Mouse (Mus musculus): ENCODE data around the gene Vps37b. TPM values are rescaled to one million over a fixed set of nuclear protein-coding genes. Genes with fewer than 3 reads are reported as not detected.

Vps37b gene
- total and polyA plus RNA-seq, 3 experiments = 65.8 to 208 (median 146) TPM

DNA sequence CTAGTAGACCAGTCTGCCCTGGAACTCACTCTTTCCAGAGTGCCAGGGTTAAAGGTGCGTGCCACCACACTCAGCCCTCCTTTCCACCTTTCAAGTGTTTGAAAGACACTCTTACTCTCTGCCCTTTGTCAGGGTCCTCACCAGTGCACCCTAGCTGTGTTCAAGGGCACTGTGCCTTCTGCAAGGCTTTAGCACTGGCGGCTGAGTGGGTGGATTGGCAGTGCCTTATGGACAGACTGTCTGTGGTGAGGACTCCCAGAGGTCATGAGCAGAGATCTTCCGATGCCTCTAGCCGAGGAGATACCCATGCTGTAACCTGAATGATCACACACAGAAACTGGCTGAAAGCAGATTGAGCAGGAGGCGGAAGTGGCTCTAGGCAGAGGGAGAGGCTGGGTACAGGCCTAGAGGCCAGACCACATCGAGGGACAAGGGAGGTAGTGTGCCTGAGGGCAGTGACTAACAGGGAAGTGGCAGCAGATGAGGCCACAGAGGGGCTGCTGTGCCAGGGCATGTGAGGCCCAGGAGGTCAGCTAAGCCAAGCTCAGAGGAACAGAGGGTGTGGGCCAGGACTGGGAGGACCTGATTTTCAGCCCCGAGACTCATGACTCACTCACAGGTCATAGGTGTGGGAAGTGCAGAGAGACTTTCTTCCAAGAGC lies 14.8 kb upstream of the Vps37b start:
- DNase-seq = peak; percentile 77

DNA sequence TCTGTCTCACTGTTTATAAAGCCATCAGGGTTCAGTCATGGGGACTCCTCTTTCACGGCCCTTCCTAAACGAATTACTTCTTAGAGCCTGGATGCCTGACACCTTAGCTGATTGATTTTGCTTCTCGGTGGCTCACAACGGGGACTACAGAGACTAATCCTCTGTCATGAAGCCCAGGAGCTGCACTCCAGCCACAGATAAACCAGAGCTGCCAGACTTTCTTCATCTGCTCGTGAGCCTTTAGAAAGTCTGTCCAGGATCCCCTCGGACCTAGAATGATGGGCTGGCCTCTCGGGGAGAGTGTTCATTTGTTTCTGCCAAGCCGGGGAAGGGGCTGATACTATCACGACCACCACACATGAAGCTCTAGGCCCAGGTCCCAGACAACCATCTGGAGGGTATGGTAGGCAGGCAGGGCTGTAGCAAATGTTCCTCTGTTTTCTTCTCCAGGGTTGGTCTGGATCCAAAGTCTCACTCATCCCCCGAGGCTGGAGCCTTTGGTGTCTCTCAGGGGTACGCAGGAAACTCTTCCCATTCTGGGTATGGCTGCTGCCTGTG lies 13.5 kb upstream of the Vps37b start:
- no peak for DNase-seq

DNA sequence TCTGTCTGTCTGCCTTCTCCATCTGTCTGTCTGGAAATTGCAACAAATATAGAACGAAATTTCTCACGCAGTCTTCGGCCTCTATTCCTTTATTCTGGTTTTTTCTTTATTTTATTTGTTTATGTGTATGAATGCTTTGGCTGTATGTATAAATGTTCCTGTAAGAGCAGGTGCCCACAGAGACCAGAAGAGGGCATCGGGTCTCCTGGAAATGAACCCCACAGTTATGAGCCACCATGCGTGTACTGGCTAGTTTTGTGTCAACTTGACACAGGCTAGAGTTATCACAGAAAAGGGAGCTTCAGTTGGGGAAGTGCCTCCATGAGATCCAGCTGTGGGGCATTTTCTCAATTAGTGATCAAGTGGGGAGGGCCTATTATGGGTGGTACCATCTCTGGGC lies 11.9 kb upstream of the Vps37b start:
- no peak for DNase-seq

DNA sequence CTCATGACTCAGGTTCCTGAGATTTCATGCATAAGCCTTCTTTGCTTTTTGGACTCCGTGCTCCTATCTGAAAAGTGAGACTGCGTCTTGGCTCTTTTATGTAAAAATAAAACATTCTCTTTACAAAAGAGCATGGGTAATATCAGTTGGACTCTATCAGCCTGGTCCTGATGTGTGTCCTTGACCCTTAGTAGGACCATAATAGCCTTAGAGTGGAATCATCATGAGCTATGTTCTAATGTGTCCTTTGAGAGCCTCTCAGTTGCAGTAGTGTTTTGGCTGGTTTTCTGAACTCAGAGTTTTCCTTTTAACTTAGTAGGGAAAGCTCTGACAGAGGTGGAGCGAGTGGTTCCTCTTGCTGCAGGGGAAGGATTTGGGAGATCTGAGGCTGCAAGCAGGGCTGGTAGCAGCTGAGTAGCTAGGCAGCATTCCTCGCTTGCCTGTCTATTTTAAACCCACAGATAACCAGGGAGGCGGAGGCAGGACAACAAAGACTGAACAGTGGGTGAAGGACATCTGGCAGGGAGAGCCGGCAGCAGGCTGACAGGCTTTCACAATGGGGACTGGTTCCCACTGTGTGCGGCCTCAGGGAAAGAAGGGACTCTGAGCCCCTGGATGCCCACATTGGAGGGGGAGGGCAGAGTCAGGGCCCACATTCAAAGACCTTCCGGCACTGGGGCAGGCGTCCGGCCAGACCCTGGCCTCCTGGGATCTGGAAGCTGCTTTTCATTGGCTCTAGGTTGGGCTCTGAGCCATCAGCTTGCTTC lies 11.3 kb upstream of the Vps37b start:
- DNase-seq = peak; percentile 85

DNA sequence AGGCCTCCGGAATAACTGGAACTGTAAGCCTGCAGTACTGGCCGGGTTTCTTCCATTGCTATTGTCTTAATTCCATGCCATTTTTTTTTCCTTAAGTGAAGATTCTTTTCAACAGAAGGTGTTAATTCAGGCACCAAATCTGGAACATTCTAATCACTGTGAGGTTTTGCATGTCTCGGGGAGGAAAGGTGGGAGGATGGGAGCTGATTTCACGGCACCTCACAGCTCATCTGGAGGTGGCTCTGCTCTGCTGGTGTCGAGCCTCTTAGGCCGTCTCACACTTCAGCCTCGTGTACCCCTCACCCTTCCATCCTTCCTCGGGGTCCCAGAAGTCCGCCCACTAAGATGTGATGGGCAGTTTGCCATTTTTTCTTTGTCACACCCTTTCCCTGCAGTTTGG lies 9.0 kb upstream of the Vps37b start:
- DNase-seq = no peak

DNA sequence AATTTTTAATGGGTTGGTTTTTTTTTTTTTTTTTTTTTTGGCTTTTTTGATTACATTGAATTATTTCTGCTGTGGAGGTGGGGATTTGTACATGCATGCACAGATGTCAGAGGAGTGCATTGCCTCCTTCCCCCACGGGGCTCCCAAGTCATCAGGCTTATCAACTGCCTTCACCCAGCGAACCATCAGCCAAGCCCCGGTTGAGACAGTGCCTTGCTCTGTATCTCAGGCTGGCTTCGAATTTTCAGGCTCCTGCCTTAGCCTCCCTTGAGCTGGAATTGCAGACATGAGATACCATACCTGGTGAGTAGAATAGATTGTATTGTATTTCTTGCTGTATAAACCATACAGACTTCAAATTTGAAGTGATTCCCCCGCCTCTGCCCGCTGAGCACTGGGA lies 7.5 kb upstream of the Vps37b start:
- DNase-seq = no peak

DNA sequence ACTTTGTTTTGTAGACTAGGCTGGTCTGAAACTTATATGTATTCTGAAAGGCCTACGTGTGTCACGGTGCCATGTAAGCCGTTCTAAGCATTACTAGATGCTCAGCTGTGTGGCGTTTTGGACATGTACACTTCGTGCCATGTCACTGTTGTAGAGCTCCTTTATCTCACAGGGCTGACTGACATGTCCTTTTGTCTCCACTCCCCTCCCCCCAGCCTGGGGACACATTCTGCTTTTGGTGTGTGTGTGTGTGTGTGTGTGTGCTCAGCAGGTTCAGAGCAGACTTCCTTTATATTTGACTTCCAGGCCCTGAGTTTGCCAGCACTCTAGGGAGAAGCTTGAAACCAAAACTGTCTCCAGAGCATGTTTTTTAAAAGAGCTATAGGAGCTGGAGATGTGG lies 4.8 kb upstream of the Vps37b start:
- DNase-seq = no peak

DNA sequence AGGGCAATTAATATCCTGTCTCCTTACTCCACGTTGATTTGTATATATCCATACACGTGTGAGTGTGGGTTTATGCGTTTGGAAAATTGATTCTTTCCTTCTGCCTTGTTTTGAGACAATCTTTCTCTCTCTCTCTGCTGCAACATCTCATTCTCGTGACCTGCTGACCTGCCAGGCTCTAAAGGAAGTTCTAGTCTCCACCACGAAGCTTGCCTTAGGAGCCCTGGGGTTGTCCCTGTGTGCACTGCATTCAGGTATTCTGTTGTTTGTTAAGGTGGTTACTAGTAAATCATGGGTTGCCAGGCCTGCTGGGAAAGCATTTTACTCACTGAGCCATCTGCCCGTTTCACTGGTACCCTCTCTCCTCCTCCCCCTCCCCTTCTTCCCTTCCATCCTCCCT lies 4.3 kb upstream of the Vps37b start:
- DNase-seq = no peak

DNA sequence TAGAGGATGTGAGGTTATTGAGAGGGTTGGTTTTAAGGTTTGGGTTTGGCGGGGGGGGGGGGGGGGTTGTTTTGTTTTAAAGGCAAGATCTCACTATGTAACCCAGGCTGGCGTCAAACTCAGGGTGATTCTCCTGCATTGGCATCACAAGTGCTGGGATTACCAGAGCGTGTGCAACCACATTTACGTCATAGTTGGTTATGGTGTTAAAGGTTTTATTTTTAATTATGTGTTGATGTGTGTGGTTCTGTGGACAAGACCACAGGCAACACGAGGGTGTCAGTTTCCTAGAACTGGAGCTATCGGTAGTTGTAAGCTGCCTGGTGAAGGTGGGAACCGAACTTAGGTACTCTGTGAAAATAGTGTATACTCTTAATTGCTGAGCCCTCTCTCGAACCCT lies 3.7 kb upstream of the Vps37b start:
- no peak for DNase-seq

DNA sequence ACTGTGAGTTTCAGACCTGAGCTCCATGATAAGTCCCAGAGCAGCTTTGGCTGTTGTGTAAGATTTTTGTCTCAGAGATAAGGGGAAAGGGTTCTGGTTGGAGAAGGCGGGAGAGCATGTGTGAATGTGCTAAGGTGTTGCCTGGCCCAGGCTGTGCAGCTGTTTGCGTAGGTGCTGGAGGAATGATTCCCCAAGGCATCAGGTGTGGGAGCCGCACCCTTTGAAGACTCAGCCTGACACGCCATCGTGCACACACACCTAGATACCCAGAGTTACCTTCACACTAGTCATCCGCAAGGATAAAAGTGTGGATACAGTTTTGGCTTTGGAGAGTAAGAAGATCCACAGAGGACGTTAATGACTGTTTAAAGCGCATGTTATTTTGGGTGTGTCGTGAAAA lies 3.3 kb upstream of the Vps37b start:
- DNase-seq = no peak

DNA sequence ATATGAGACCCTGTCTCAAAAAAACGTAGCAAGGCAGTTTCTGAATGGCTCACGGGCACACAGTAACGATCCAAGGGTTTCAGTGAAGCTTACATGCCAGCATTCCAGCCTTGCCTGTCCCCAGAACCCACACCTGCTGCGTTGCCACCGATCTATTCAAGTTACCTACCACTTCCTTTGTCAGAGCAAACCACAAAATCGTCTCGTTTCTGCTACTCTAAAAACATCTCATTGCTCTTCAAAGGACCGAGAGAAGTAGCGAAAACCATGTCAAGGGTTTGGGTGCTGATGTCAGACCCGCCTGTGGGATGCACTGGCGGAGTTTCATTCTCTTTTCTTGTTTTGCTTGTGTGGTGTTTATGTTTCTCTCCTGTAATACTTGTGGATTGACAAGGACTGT lies 2.4 kb upstream of the Vps37b start:
- DNase-seq = no peak

DNA sequence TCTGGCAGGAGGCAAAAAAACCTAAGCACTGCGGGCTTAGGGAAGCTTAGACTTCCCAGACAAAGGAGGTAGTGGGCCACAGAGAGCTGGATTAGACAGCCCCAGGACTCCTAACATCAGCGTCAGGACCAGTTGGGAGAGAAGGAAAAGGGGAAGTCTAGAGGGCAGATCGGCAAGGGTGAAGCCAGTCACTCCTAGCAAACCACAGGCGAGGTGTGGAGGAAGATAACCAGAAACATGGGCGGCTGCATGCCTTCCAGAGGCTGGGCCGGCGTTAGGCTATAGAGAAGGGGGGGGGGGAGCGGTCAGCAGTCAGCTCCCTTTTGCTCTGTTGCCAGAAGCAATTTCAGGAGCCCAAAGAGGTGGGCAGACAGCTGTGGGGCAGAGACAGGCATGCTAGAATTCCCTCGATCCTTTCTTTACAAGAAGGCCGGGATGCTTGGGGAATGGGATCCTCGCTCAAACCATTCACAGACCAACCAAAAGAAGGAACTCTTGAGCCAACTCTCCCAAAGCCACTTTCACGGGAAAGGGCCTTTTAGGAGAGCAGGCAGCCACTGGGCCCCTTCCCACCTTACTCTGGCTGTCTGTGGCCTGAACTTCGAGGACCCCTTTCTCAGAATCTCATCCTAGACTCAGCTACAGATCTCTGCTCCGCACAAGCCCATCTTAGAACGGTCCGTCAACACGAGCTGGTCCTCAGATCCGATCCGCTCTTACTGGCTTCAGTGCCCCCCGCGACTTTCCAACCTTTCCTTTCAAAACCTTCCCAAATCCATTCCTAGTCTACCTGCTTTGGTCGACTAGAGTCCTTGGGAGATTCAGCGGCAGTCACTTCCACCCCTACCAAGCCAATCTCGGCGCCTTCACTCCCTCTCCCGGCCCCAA lies 758 bp downstream of the Vps37b start:
- peak; percentile 50 for DNase-seq

DNA sequence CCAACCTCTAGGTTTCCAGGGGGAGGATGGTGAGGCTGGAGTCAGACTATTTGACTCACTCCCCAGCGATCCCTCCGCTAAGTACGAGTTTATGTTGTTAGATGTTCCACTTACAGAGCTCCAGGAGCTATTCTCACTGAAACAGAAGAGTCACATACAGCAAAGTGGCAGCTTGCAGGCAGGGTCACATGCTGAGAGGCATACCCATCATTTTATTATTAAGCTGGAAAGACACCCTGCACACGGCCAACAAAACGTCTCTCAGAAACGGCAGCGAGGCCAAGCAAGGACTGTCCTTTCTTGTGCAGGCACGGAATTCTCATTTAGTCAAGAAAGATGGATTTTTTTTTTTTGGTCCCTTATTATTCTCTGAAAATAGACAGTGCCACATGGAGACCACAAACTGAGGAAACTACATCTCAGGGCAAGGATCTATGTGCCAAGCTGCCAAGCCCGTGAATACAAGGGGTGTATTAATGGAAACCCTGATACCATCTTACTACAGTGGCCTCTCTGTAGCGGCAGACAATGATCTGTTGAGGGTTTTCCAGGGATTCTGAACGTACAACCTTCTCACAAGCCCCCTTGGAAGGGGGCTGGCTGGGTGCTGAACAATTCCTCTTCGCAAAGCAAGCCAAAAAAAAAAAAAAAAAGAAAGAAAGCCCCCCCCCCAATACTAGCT lies 1.5 kb downstream of the Vps37b start:
- peak; percentile 51 for DNase-seq

DNA sequence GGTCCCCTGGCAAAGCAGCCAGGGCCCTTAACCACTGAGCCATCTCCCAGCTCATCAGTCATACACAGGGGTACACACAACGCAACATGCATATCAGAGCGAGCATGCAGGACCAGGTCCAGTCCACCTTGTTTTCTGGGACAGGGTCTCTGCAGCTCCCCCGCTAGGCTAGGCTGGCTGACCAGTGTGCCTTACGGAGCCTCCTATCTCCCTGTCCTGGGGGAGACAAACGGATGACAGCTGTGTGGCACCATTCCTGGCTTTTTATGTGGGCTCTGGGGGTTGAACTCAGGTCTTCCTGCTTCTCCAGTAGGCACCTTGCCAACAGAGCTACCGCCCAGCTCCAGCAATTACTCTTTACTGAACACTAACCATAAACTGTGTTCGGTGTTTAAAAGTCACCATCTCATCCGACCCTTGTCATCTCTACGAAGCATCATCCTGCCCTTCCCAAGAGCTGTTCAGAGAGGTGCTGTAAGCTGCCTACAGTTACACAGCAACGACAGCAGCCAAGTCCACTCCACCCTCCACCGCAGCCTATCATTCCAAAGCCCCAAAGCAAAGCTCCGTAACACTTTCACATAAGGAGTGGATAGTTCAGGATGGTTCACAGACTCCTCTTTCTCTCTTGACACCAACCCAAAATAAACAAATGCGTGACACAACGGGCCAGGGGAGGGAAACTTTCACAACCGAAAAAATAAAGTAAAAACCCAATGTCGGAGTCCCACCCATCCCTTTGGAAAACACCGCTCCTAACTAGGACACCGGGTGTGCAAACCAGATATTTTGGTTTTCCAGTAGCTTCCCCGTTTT lies 2.6 kb downstream of the Vps37b start:
- peak; percentile 48 for DNase-seq

DNA sequence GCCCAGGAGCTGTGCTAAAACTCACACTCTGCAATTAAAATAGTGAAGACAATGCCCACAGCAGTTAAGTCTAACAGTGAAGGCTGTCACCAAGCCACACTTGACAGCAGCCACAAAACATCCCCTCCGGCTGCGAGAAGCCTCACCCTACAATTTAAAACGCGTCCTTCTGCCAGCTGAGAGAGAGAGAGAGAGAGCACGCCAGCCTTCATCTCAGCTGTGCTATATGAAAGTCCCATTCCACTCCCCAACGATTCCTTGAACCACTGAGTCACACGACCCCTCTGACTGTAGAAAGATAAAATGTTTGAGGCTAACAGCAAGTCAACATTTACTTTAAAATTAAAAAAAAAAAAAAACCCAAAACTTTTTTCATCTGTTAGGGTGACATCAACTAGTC lies 3.4 kb downstream of the Vps37b start:
- DNase-seq = peak; percentile 39

DNA sequence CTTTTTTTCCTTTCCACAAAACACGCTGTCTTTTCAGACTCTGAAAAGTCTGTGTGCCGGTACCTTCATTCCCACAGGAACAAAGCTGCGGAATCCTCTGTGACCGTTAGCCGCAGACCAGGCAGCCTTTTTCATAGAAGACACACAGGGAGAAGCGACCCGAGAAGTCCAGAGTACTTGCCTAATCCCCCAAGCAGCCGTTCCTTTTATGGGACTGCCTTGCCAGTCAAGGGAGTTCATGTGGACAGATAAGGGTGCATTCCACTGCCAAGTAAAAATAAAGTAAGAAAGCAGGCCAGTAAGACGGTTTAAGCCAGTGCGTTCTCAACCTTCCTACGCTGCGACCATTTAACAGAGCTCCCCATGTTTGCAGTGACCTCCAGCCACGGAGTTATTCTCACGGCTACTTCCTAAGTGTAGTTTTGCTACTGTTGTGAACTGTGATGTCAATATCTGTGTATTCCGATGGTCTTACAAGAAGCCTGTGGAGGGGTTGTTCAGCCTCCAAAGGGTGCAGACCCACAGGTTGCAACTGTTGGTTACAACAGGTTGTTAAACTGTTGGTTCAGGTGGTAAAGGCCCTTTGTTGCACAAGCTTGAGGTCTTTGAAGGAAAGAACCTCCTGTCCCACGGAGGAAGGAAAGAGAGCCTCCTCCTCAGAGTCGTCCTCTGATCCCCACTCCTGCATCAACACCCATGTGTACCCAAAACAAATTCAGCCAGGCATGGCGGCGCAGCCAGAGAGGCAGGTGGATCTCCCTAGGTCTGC lies 4.2 kb downstream of the Vps37b start:
- DNase-seq = peak; percentile 38

DNA sequence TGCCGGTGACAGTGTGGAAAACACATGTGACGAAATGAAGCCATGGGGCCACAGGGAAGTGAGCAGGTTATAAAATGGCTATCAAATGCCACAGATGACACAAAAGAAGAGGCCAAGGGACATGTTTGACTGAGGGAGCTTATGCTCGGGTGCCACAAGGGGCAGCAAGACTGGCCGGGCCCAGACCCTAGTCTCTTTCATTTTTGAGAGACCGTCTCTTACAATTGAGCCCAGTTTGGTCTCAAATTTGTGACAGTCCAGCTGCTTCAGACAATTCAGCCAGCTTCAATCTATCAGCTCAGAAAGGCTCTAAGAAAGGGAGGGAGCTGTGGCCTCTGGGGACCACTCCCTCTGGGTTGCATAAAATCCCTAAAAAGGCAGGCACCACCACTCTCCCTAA lies 5.5 kb downstream of the Vps37b start:
- DNase-seq = no peak

DNA sequence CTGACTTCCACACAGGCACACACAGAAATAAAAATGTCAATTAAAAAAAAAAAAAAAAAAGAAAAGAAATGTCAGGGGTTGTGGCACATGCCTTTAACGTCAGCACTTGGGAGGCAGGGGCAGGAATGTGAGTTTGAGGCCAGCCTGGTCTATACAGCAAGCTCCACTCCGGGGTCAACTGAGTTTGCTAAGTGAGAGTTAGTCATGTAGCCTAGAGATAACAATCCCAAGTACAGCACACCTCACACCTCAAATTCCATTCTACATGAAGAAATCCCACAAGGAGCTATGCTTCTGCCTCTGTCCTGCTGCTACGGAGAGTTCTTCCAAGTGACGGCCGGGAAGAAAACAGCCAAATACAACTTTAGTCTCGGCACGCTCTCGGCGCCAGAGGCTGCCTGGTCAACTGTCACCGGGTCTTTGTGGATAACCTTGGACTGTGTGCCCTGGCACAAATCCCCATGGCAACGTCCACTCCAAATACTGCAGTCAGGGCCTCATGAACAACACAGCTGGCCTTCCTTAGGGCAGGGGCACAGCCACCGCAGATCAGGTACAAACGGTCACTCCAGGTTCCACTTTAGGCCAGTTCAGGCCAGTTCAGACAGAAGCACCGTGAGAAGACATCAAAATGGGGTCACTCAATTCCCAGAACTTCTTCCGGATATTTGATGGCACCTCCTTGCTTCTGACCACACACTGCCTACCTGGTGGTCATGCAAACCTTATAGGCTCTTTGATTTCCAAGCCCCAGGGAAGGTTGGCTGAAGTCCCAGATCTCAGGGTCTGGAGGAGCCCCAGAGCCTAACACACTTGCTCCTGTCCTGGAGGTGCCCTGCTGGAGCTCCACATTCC lies 6.3 kb downstream of the Vps37b start:
- DNase-seq = peak; percentile 88

DNA sequence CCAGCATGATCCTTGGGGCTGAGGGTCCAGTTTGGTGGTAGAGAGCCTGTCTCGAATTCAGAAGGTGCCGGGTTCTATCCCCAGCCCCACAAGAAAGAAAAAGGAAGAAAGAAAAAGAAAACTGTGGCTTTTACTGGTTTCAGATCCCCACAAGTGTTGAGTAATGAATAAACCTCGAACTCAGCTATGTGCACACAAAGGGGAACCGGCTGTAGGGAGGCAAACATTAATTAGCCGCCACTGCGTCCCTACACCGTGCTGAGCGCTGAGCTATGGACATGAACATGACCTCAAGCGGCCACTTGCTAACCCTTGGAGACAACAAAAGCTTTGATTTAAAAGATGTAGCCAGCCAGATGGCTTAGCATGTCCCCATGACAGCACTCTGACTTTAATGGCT lies 6.9 kb downstream of the Vps37b start:
- DNase-seq = no peak

Data from adrenal gland, adult 2 months (tissue).